ENCODE assay signal across 8 mouse cellular contexts in genomic region chr5:73340723-73341235, GRCm38 (mm10). TPM values are rescaled to one million over a fixed set of nuclear protein-coding genes. Genes with fewer than 3 reads are reported as not detected.
DNase-seq lines count a peak whose midpoint lies in the region; ATAC-seq lines count a peak whose summit lies in the region.

Gene Ociad2, minus strand, starts transcription at chr5:73341028.

- peaks cover 13% of the 10 kb centered on the region for H3K4me1 ChIP-seq in hindbrain, embryonic 13.5 days (replicated peaks)
- H3K4me1 ChIP-seq in hindbrain, embryonic 10.5 days (replicated peaks) = peaks cover 16% of the 10 kb centered on the region
- peaks cover 17% of the 10 kb centered on the region for H3K4me1 ChIP-seq in midbrain, embryonic 11.5 days (ENCODE audit: control insufficient read depth, insufficient read depth, low read length)
- H3K4me1 ChIP-seq in liver, embryonic 12.5 days = peaks cover 19% of the 10 kb centered on the region

- H3K27ac ChIP-seq in hindbrain, embryonic 13.5 days = no peak within 1 kb of the TSS
- no peak within 1 kb of the TSS for H3K27ac ChIP-seq in hindbrain, embryonic 10.5 days
- no peak within 1 kb of the TSS for H3K27ac ChIP-seq in midbrain, embryonic 11.5 days (ENCODE audit: low read depth, low read length)
- H3K27ac ChIP-seq in liver, embryonic 12.5 days = no peak within 1 kb of the TSS

- no peaks in the 10 kb centered on the region for H3K36me3 ChIP-seq in hindbrain, embryonic 13.5 days
- no peaks in the 10 kb centered on the region for H3K36me3 ChIP-seq in hindbrain, embryonic 10.5 days
- no peaks in the 10 kb centered on the region for H3K36me3 ChIP-seq in midbrain, embryonic 11.5 days (ENCODE audit: control insufficient read depth, insufficient read depth, low read length)
- H3K36me3 ChIP-seq in liver, embryonic 12.5 days = no peaks in the 10 kb centered on the region

- no peak for ATAC-seq in hindbrain, embryonic 13.5 days (ENCODE audit: low FRiP score)
- no peak for ATAC-seq in midbrain, embryonic 11.5 days (ENCODE audit: low FRiP score)
- no peak for ATAC-seq in liver, embryonic 12.5 days
- ATAC-seq in megakaryocyte progenitor cell, adult 5-6 weeks (replicated peaks; ENCODE audit: poor library complexity) = no peak

- no peak within 1 kb of the TSS for H3K4me3 ChIP-seq in hindbrain, embryonic 13.5 days
- no peak within 1 kb of the TSS for H3K4me3 ChIP-seq in hindbrain, embryonic 10.5 days
- H3K4me3 ChIP-seq in midbrain, embryonic 11.5 days (ENCODE audit: low read depth, low read length) = no peak within 1 kb of the TSS
- H3K4me3 ChIP-seq in liver, embryonic 12.5 days = no peak within 1 kb of the TSS

- intact Hi-C loops in gastrocnemius, postnatal 36 days (cut with DNase I) = no loop called here

- no peaks in the 10 kb centered on the region for H3K27me3 ChIP-seq in hindbrain, embryonic 13.5 days
- H3K27me3 ChIP-seq in hindbrain, embryonic 10.5 days (ENCODE audit: insufficient read depth, poor library complexity, severe bottlenecking) = peaks cover 13% of the 10 kb centered on the region
- H3K27me3 ChIP-seq in midbrain, embryonic 11.5 days (ENCODE audit: control insufficient read depth, insufficient read depth, low read length) = no peaks in the 10 kb centered on the region
- peaks cover 86% of the 10 kb centered on the region for H3K27me3 ChIP-seq in liver, embryonic 12.5 days (replicated peaks)

- 82% methylated on average over 8 of the region's 8 CpGs for WGBS in hindbrain, embryonic 13.5 days
- WGBS in hindbrain, embryonic 10.5 days = 85% methylated on average over 8 of the region's 8 CpGs
- WGBS in midbrain, embryonic 11.5 days = 81% methylated on average over 8 of the region's 8 CpGs
- 72% methylated on average over 8 of the region's 8 CpGs for WGBS in liver, embryonic 12.5 days (ENCODE audit: insufficient replicate concordance)

- no peaks in the 10 kb centered on the region for H3K9me3 ChIP-seq in hindbrain, embryonic 13.5 days
- no peaks in the 10 kb centered on the region for H3K9me3 ChIP-seq in hindbrain, embryonic 10.5 days
- no peaks in the 10 kb centered on the region for H3K9me3 ChIP-seq in midbrain, embryonic 11.5 days (ENCODE audit: control insufficient read depth, low read length)
- H3K9me3 ChIP-seq in liver, embryonic 12.5 days (replicated peaks) = no peaks in the 10 kb centered on the region

- H3K4me2 ChIP-seq in hindbrain, embryonic 13.5 days = no peak within 1 kb of the TSS
- H3K4me2 ChIP-seq in midbrain, embryonic 11.5 days = no peak within 1 kb of the TSS
- no peak within 1 kb of the TSS for H3K4me2 ChIP-seq in liver, embryonic 12.5 days

- H3K9ac ChIP-seq in hindbrain, embryonic 13.5 days = no peak within 1 kb of the TSS
- H3K9ac ChIP-seq in midbrain, embryonic 11.5 days (ENCODE audit: low read length) = no peak within 1 kb of the TSS
- H3K9ac ChIP-seq in liver, embryonic 12.5 days = no peak within 1 kb of the TSS

- no peak for DNase-seq in hindbrain, embryonic 10.5 days (ENCODE audit: low spot score)
- DNase-seq in adrenal gland, postnatal 25 days = no peak
- DNase-seq in gastrocnemius, postnatal 36 days = no peak
- no peak for DNase-seq in midbrain, embryonic 11.5 days (ENCODE audit: low spot score, missing footprints)
- DNase-seq in spleen, postnatal 36 days (ENCODE audit: low spot score in 2 of 2) = no peak

RNA-seq across cellular contexts. Expression of gene Ociad2, which starts in this region (rescaled TPM):
- 20.2 and 23.5 TPM in 2 replicates for polyA plus RNA-seq in hindbrain, embryonic 13.5 days (2015; fragmentation: Nextera tagmentation; extraction: Ambion mirVana)
- polyA plus RNA-seq in hindbrain, embryonic 10.5 days (2016; fragmentation: Nextera tagmentation; extraction: Ambion mirVana) = 9.3 and 9.4 TPM in 2 replicates
- 17.4 and 24.9 TPM in 2 replicates for total RNA-seq in adrenal gland, postnatal 25 days (2021)
- 10 to 100 TPM; 48.8 to 50.9 TPM for total RNA-seq in gastrocnemius, postnatal 36 days (2021)
- 13.5 and 15.5 TPM in 2 replicates for polyA plus RNA-seq in midbrain, embryonic 11.5 days (2014; fragmentation: Nextera tagmentation; extraction: Ambion mirVana)
- 4.7 and 4.9 TPM in 2 replicates for polyA plus RNA-seq in liver, embryonic 12.5 days (2016; fragmentation: Nextera tagmentation; extraction: Ambion mirVana)
- total RNA-seq in megakaryocyte progenitor cell, adult 5-6 weeks (2015) = 4.7 and 6.9 TPM in 2 replicates
- 5.5 and 7.9 TPM in 2 replicates for total RNA-seq in megakaryocyte progenitor cell, adult 5-6 weeks (2017)
